Mouse (Mus musculus) testis, adult 2 months (tissue): ENCODE results near the gene Irf2bp2.

Experiments used
- CTCF ChIP-seq: fragments of 200-500 bp; IDR thresholded peaks from 2 replicates; pipeline ENCODE4 v1.5.1; 2012; ENCODE audit warnings: low read depth, mild to moderate bottlenecking, inconsistent platforms, low read length, moderate library complexity; ENCODE audit not compliant: control insufficient read depth, insufficient read depth, insufficient replicate concordance
- POLR2A ChIP-seq: fragments of 200-500 bp; IDR thresholded peaks from 2 replicates; pipeline ENCODE4 v1.6.1; 2012; ENCODE audit warnings: low read depth, mild to moderate bottlenecking, inconsistent platforms, low read length, moderate library complexity; ENCODE audit not compliant: control insufficient read depth

- TF ChIP-seq POLR2A (no peak), CTCF (peak; percentile 44; the same call in 1 of the 2 replicates)
These were observed 11.3 kb downstream of the Irf2bp2 start for GRCm38 (mm10) chr8:126582509-126582908.
